Mouse (Mus musculus) hindbrain, embryonic 16.5 days (tissue): Measurements from ENCODE around the gene Polr3gl. TPM values are rescaled to one million over a fixed set of nuclear protein-coding genes. Genes with fewer than 3 reads are reported as not detected.

Experiments used
- ATAC-seq: fragments of 200-750 bp; cut with Nextera tagmentation; 2 replicates; pipeline ENCODE4 v1.8.0; 2017; ENCODE audit warnings: moderate TSS enrichment, moderate library complexity
- H3K27ac ChIP-seq: fragments of 300-500 bp; sonication (generic); 2 replicates; pipeline ENCODE4 v1.5.1; 2014; ENCODE audit warnings: low read depth, mild to moderate bottlenecking, control low read depth, low read length, moderate library complexity
- H3K27me3 ChIP-seq: fragments of 300-500 bp; sonication (generic); replicated peaks from 2 replicates; pipeline ENCODE4 v1.6.1; 2014; ENCODE audit warnings: low read length; ENCODE audit not compliant: control insufficient read depth, insufficient read depth
- H3K36me3 ChIP-seq: fragments of 300-500 bp; sonication (generic); 2 replicates; pipeline ENCODE4 v1.6.1; 2014; ENCODE audit warnings: mild to moderate bottlenecking, low read length, moderate library complexity, mixed read lengths; ENCODE audit not compliant: control insufficient read depth, insufficient read depth
- H3K4me1 ChIP-seq: fragments of 300-500 bp; sonication (generic); 2 replicates; pipeline ENCODE4 v1.6.1; 2014; ENCODE audit warnings: low read depth, low read length; ENCODE audit not compliant: control insufficient read depth, insufficient read depth
- H3K4me2 ChIP-seq: fragments of 300-500 bp; sonication (generic); 2 replicates; pipeline ENCODE4 v1.6.1; 2014; ENCODE audit warnings: mild to moderate bottlenecking, low read length, control low read depth, moderate library complexity
- H3K4me3 ChIP-seq: fragments of 300-500 bp; sonication (generic); 2 replicates; pipeline ENCODE4 v1.5.1; 2014; ENCODE audit warnings: mild to moderate bottlenecking, low read length, control low read depth, moderate library complexity
- H3K9ac ChIP-seq: fragments of 300-500 bp; sonication (generic); 2 replicates; pipeline ENCODE4 v1.6.1; 2014; ENCODE audit warnings: low read depth, mild to moderate bottlenecking, control low read depth, low read length, moderate library complexity
- H3K9me3 ChIP-seq: fragments of 300-500 bp; sonication (generic); 2 replicates; pipeline ENCODE4 v1.6.1; 2014; ENCODE audit warnings: mild to moderate bottlenecking, low read length, moderate library complexity; ENCODE audit not compliant: control insufficient read depth
- WGBS: fragments of 180-500 bp; shearing (Covaris S2); extraction: QIAGEN DNeasy Blood & Tissue Kit; methylation state at CpG from one replicate; pipeline ENCODE4 v1.1.7; 2014; 5-methylcytosine and 5-hydroxymethylcytosine counted together
- polyA plus RNA-seq: library from polyadenylated mRNA; unstranded; fragments of >200 nt; fragmentation: Nextera tagmentation; extraction: Ambion mirVana; gene quantifications from 2 replicates; pipeline ENCODE4 v1.2.1, GENCODE M21; 2015

The Polr3gl gene
- polyA plus RNA-seq = 31.0 and 33.3 TPM in 2 replicates

DNA sequence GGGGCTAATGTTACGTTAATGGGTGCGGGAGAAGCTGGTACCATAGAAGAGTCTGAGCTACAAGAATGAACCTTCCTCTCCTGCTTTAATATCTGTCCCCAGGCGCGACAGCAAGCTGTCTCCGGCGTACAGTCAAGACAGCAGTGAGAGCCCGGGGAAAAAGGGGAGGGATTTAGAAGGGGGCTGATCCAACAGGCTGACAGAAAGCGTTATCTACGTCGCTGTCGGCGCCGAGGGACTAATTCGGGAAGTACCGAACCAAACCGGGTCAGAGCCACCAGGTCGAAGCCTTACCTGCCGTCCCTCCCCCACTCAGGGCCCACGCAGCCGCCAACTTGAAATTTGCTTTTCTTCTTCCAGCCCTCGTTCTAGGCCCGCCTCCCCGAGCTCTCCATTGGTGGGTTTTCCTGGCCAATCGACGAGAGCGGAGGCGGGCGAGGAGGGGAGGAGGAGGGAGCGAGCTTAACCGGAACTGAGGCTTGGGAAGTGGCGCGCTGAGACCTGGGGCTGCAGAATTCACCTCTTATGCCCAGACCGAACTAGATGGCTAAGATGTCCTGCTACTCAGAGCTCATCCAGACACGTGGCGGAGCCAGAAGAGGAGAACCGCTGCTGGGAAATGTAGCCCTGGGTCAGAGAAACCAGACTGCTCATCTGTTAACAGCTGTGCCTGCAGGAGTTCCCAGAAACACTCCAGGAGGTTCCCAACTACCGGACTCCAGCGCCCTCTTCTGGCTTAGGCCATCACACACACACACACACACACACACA, at the start of gene Polr3gl:
Gene Polr3gl (minus strand): TSS at position 392 of the 771 bp plus-strand sequence.
- peak; percentile 91 for ATAC-seq
- WGBS = 0% methylated on average over 38 of the region's 38 CpGs
- H3K27ac ChIP-seq = peak within 1 kb of the TSS; percentile 83
- peak within 1 kb of the TSS; percentile 55 for H3K4me3 ChIP-seq
- H3K4me2 ChIP-seq = peak within 1 kb of the TSS; percentile 85
- no peaks in the 10 kb centered on the region for H3K36me3 ChIP-seq
- H3K4me1 ChIP-seq = peaks cover 41% of the 10 kb centered on the region
- H3K9ac ChIP-seq = peak within 1 kb of the TSS; percentile 68
- no peaks in the 10 kb centered on the region for H3K9me3 ChIP-seq
- no peaks in the 10 kb centered on the region for H3K27me3 ChIP-seq

DNA sequence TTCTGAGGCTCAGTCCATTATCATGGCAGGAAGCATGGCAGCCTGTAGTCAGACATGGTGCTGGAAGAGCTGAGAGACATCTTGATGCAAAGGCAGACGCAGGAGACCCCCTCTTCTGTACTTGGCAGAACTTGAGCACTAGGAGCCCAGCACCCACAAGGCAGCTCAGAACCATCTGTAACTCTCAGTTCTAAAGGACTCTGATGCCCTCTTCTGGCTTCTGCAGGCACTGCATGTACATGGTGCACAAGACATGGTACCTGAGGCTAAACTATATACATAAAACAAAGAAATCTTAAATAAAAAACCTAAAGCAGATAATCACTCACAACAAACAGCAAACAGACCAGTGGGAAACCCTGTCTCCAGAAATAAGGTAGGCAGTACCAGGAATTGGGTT, 45.2 kb upstream of the Polr3gl start:
- Histone ChIP-seq H3K36me3 (peaks cover 24% of the 10 kb centered on the region), H3K4me3 (no peak overlapping the region), H3K27ac (no peak overlapping the region), H3K9ac (no peak overlapping the region), H3K9me3 (no peaks in the 10 kb centered on the region), H3K27me3 (no peaks in the 10 kb centered on the region), H3K4me1 (peaks cover 11% of the 10 kb centered on the region), H3K4me2 (no peak overlapping the region)
- 81% methylated on average over 1 of the region's 1 CpGs for WGBS
- ATAC-seq = no peak

DNA sequence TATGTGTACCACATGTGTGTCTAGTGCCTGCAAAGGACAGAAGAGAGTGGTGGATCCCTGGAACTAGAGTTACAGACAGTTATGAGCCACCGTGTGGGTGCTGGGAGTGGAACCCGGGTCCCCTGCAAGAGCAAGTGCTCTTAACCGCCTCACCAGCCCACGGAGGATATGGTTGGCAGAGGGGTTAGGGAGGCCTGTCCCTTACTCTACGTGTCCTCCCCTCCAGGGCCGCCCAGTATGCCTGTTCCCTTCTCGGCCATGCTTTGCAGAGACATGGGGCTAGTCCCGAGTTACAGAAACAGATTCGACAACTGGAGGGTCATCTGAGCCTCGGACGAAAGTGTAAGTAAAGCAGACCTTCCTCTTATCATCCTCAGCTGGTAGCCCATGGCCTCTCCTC, 42.5 kb upstream of the Polr3gl start:
- H3K27ac ChIP-seq = no peak overlapping the region
- peak overlapping the region; percentile 81 for H3K4me3 ChIP-seq
- H3K4me1 ChIP-seq = peaks cover 11% of the 10 kb centered on the region
- H3K9ac ChIP-seq = peak overlapping the region; percentile 92
- WGBS = 74% methylated on average over 11 of the region's 11 CpGs
- H3K9me3 ChIP-seq = no peaks in the 10 kb centered on the region
- peaks cover 27% of the 10 kb centered on the region for H3K36me3 ChIP-seq
- ATAC-seq = no peak
- no peaks in the 10 kb centered on the region for H3K27me3 ChIP-seq
- H3K4me2 ChIP-seq = peak overlapping the region; percentile 79

DNA sequence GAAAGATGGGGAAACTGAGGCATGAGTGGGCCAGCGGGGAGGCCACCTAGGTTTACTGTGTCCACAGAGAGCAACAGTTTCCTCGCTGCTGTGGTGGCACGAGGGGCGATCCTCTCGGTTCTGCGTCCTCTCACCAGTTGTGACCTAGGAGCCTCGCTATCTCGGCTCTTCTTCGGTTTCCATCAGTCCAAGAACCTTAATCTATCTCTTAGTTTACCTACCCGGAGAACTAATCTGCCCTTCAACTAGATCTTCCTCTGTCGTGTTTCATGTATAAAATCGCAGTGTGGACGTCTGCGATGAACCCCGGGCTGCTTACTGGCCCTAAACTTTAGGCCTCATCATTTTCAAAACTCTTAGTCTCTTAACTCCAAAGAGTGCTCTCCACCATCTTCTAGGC, 41.9 kb upstream of the Polr3gl start:
- H3K9me3 ChIP-seq = no peaks in the 10 kb centered on the region
- H3K9ac ChIP-seq = peak overlapping the region; percentile 92
- ATAC-seq = no peak
- peak overlapping the region; percentile 85; the same call in 1 of the 2 replicates for H3K27ac ChIP-seq
- 15% methylated on average over 15 of the region's 15 CpGs for WGBS
- H3K27me3 ChIP-seq = no peaks in the 10 kb centered on the region
- peak overlapping the region; percentile 79 for H3K4me2 ChIP-seq
- peak overlapping the region; percentile 81 for H3K4me3 ChIP-seq
- H3K4me1 ChIP-seq = peaks cover 16% of the 10 kb centered on the region
- peaks cover 27% of the 10 kb centered on the region for H3K36me3 ChIP-seq

DNA sequence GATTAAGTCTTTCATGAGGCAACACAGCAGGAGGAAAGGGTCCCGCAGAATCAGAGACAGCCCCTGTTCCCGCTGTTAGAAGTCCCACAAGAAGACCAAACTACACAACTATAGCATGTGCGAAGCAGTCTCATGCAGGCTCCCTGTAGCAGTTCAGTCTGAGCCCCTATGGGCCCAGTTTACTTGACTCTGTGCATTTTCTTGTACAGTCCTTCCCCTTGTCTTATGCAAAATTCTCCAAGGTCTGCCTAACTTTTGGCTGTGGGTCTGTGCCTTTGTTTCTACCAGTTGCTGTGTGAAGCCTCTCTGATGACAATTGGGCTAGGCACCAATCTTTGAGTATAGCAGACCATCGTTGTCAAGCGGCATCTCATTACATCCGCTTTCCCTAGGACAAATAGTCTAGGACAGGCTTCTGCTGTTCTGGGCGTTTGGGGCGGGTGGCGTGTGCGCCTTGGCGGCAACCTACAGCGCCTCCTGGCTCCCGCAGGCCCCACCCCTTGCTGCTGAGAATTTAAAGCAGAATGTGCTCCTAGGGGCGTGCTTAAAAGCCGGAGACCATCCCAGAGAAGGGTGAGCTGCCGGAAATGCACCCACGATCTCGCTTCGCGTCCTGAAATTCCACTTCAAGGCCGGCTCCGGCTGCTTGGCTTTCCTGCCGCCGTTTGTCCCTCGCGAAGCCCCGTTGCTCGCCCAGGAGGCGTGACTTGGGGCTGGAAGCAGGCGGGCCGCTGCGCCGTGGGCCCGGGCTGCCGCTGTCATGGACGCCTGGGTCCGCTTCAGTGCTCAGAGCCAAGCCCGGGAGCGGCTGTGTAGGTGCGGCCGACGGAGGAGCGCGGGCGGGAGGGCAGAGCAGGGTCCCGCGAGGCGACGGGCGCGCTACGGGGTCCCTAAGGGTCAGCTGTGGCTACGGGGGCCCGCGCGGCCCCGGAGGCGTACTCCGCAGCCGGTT, 41.2 kb upstream of the Polr3gl start, which contains the start of the genes Pex11b and Gm42957:
Gene Pex11b (plus strand): TSS at position 449 of the 952 bp plus-strand sequence.
Gene Gm42957 (plus strand): TSS at position 547 of the 952 bp plus-strand sequence.
- ATAC-seq = peak; percentile 90
- Histone ChIP-seq H3K9ac (peak within 1 kb of the TSS; percentile 92), H3K4me2 (peak within 1 kb of the TSS; percentile 79), H3K4me3 (peak within 1 kb of the TSS; percentile 81), H3K4me1 (peaks cover 21% of the 10 kb centered on the region), H3K27ac (peak within 1 kb of the TSS; percentile 85), H3K36me3 (peaks cover 24% of the 10 kb centered on the region), H3K27me3 (no peaks in the 10 kb centered on the region), H3K9me3 (no peaks in the 10 kb centered on the region)
- WGBS = 2% methylated on average over 60 of the region's 60 CpGs

DNA sequence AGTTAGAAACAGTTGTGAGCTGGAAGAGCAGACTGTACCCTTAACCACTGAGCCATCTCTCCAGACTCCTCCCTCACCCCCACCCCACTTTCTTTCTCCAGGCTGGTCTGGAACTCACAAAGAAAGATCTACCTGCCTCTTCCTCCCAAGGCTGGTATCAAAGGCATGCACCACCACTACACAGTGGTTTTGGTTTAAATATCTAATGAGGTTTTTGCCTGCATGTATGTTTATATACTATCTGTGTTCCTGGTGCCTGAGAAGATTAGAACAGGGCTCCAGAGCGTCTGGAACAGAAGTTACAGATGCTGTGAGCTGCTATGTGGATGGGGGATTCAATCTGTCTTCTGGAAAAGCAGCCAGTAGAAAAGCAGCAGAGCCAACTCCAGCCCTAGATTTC, 40.0 kb upstream of the Polr3gl start:
- ATAC-seq = no peak
- Histone ChIP-seq H3K36me3 (peaks cover 17% of the 10 kb centered on the region), H3K4me3 (no peak overlapping the region), H3K9ac (no peak overlapping the region), H3K27me3 (no peaks in the 10 kb centered on the region), H3K27ac (no peak overlapping the region), H3K4me2 (no peak overlapping the region), H3K4me1 (peaks cover 24% of the 10 kb centered on the region), H3K9me3 (no peaks in the 10 kb centered on the region)
- 81% methylated on average over 1 of the region's 1 CpGs for WGBS

DNA sequence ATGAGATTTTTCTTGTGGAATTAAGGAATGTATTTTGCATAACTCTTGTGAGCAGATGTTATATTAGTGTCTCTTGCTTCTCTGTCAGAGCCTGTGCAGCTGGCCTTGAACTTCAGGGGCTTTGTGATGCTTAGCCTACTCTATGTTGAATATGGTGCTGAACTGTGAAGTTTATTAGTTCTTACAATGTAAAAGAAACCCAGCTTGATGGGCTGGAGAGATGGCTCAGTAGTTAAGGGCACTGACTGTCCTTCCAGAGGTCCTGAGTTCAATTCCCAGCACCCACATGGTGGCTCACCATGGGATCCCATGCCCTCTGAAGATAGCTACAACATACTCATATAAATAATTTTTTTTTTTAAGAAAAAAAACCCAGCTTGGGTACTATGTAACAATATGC, 38.1 kb upstream of the Polr3gl start:
- peaks cover 10% of the 10 kb centered on the region for H3K36me3 ChIP-seq
- H3K4me1 ChIP-seq = peaks cover 26% of the 10 kb centered on the region
- H3K4me3 ChIP-seq = no peak overlapping the region
- no peak for ATAC-seq
- no peak overlapping the region for H3K9ac ChIP-seq
- H3K4me2 ChIP-seq = no peak overlapping the region
- no peaks in the 10 kb centered on the region for H3K27me3 ChIP-seq
- H3K27ac ChIP-seq = no peak overlapping the region
- H3K9me3 ChIP-seq = no peaks in the 10 kb centered on the region

DNA sequence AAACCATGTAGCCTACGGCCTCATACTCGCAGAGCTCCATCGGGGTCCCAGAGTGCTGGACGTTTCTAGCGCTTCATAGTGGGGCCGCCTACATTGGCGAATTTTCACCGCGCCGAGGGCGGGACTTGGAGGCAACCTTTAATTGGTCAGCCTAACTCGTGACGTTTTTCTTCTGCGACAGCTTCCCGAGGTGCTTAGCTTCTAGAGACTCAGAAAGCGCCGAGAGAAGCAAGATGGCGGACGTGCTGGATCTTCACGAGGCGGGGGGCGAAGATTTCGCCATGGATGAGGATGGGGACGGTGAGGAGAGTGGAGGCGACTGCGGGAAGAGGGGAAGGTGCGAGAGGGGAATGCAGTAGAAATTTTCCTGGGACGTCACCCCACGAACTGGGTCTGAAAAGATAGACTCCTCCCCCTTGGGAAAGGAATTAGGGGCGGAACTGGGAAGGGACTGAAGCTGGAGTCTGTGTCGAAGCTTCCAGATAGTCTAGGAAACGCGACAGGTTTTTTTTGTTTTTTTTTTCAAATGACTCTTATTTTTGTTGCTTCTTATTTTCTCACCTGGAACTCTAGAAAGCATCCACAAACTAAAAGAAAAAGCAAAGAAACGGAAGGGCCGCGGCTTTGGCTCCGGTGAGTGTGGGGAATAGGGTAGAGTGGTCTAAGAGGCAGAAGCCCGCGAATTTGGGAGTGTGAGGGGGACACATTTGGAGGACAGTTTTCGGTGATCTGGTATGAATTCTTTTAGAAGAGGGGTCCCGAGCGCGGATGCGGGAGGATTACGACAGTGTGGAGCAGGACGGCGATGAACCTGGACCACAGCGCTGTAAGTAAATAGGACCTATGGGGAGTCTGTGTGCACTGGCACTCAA, 36.0 kb upstream of the Polr3gl start, which contains the start of gene Rbm8a:
Gene Rbm8a (plus strand): TSS at position 205 of the 872 bp plus-strand sequence.
- under 1% methylated on average over 48 of the region's 48 CpGs for WGBS
- Histone ChIP-seq H3K36me3 (peaks cover 12% of the 10 kb centered on the region), H3K9ac (peak within 1 kb of the TSS; percentile 76), H3K4me2 (peak within 1 kb of the TSS; percentile 93), H3K4me3 (peak within 1 kb of the TSS; percentile 73), H3K4me1 (peaks cover 18% of the 10 kb centered on the region), H3K9me3 (no peaks in the 10 kb centered on the region), H3K27me3 (no peaks in the 10 kb centered on the region), H3K27ac (peak within 1 kb of the TSS; percentile 80)
- ATAC-seq = peak; percentile 95
